ENCODE assay signal across 20 mouse cellular contexts in the genomic region with DNA sequence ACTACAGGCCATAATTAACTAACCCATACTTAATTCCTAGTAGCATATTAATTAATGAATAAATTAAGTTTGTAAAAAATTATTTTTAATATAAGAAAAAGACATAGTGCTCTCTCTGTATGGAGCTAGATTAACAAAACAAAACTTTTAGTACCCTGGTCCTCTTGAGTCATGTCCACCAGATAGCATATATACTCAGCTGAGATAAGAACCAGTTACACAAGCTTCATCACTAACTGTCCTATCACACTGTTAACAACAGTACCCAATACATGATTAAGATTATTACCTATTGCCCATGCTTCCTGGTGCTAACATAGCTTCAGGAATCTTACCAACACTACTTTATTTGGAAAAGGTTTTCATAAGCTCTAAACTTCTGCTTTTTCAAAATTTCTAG.
DNase-seq lines count a peak whose midpoint lies in the region; ATAC-seq lines count a peak whose summit lies in the region.
"Had no signal": no experiment of that assay in that cellular context is flagged by ENCODE, and none has a peak within 500 bp of the region (broad histone marks: within the 10 kb centered on the region; RNA-seq: fewer than 3 reads in every experiment).

No protein-coding gene starts in this region.

- H3K9me3 ChIP-seq in liver, embryonic 12.5 days (replicated peaks): no peaks in the 10 kb centered on the region
- H3K9me3 ChIP-seq in liver, embryonic 13.5 days (replicated peaks): no peaks in the 10 kb centered on the region
- H3K9me3 ChIP-seq: embryonic facial prominence, embryonic 10.5 days; embryonic facial prominence, embryonic 12.5 days; forebrain, embryonic 13.5 days; forebrain, embryonic 15.5 days had no signal

- H3K4me1 ChIP-seq in liver, embryonic 12.5 days: peaks cover 20% of the 10 kb centered on the region
- peaks cover 17% of the 10 kb centered on the region for H3K4me1 ChIP-seq in liver, embryonic 13.5 days (replicated peaks)
- H3K4me1 ChIP-seq: embryonic facial prominence, embryonic 10.5 days; embryonic facial prominence, embryonic 12.5 days; forebrain, embryonic 13.5 days; forebrain, embryonic 15.5 days had no signal

- no peaks in the 10 kb centered on the region for H3K27me3 ChIP-seq in liver, embryonic 12.5 days (replicated peaks)
- no peaks in the 10 kb centered on the region for H3K27me3 ChIP-seq in liver, embryonic 13.5 days
- H3K27me3 ChIP-seq: embryonic facial prominence, embryonic 12.5 days; forebrain, embryonic 13.5 days; forebrain, embryonic 15.5 days; Patski had no signal

- peak; percentile 57; the same call in 1 of the 2 replicates for ATAC-seq in liver, embryonic 12.5 days
- peak; percentile 45; the same call in 1 of the 2 replicates for ATAC-seq in liver, embryonic 13.5 days (ENCODE audit: low read depth)
- ATAC-seq: activated CD4-positive, CD25-positive, alpha-beta regulatory T cell, adult 4 months; forebrain, embryonic 13.5 days; forebrain, embryonic 15.5 days; forebrain, postnatal 0 days; Patski had no signal

- no peak overlapping the region for H3K9ac ChIP-seq in liver, embryonic 12.5 days
- H3K9ac ChIP-seq in liver, embryonic 13.5 days: no peak overlapping the region
- H3K9ac ChIP-seq: embryonic facial prominence, embryonic 12.5 days; forebrain, embryonic 13.5 days; forebrain, embryonic 15.5 days; forebrain, postnatal 0 days had no signal

- H3K4me2 ChIP-seq in liver, embryonic 12.5 days: no peak overlapping the region
- H3K4me2 ChIP-seq in liver, embryonic 13.5 days: no peak overlapping the region
- H3K4me2 ChIP-seq: embryonic facial prominence, embryonic 12.5 days; forebrain, embryonic 13.5 days; forebrain, embryonic 15.5 days had no signal

- peaks cover 14% of the 10 kb centered on the region; the same call in 1 of the 2 replicates for H3K36me3 ChIP-seq in liver, embryonic 12.5 days
- H3K36me3 ChIP-seq in liver, embryonic 13.5 days: peaks cover 8% of the 10 kb centered on the region
- H3K36me3 ChIP-seq: embryonic facial prominence, embryonic 10.5 days; embryonic facial prominence, embryonic 12.5 days; forebrain, embryonic 15.5 days had no signal

- no peak for DNase-seq in liver
- DNase-seq in liver, embryonic 13.5 days: no peak
- no peak for DNase-seq in layer of hippocampus, adult 8-10 months (ENCODE audit: low spot score in 2 of 2)
- no peak for DNase-seq in frontal cortex, adult 2 months (ENCODE audit: extremely low spot score in 1 of 2, low spot score in 1 of 2)
- DNase-seq: adrenal gland, adult 8-10 months; adrenal gland, postnatal 14 days; adrenal gland, postnatal 36 days; cerebellum, adult 11-12 months; cerebellum, adult 2 months; cerebellum, adult 9-10 months; cerebellum, postnatal 10 days; cerebellum, postnatal 25 days; forebrain, postnatal 0 days had no signal

- H3K27ac ChIP-seq in liver, embryonic 12.5 days: no peak overlapping the region
- H3K27ac ChIP-seq in liver, embryonic 13.5 days: no peak overlapping the region
- H3K27ac ChIP-seq: embryonic facial prominence, embryonic 10.5 days; embryonic facial prominence, embryonic 12.5 days; forebrain, embryonic 13.5 days; forebrain, embryonic 15.5 days had no signal

- H3K4me3 ChIP-seq in liver, embryonic 12.5 days: no peak overlapping the region
- no peak overlapping the region for H3K4me3 ChIP-seq in liver, embryonic 13.5 days (replicated peaks)
- H3K4me3 ChIP-seq: embryonic facial prominence, embryonic 10.5 days; embryonic facial prominence, embryonic 12.5 days; forebrain, embryonic 13.5 days; forebrain, embryonic 15.5 days had no signal
